Mouse (Mus musculus): ENCODE measurements around the gene Nebl.

- no peak for TF ChIP-seq CTCF (IDR thresholded peaks at IDR 0.05; ENCODE audit: extremely low read depth, insufficient read length, insufficient replicate concordance, low read depth, low read length)
- no peak for TF ChIP-seq POLR2A (IDR thresholded peaks at IDR 0.05; ENCODE audit: low read depth, low read length)
Measured at GRCm38 (mm10) chr2:17301379-17301778, 429.9 kb downstream of the Nebl start.

Measured in small intestine, adult 2 months (tissue).